Mouse (Mus musculus): ENCODE measurements at regions not wholly inside any gene's neighbourhood (a gene's known extent, or its start where the extent isn't known, plus 50 kb on each side); places are given as distances from the start of the nearest gene placed in this dataset.

DNA sequence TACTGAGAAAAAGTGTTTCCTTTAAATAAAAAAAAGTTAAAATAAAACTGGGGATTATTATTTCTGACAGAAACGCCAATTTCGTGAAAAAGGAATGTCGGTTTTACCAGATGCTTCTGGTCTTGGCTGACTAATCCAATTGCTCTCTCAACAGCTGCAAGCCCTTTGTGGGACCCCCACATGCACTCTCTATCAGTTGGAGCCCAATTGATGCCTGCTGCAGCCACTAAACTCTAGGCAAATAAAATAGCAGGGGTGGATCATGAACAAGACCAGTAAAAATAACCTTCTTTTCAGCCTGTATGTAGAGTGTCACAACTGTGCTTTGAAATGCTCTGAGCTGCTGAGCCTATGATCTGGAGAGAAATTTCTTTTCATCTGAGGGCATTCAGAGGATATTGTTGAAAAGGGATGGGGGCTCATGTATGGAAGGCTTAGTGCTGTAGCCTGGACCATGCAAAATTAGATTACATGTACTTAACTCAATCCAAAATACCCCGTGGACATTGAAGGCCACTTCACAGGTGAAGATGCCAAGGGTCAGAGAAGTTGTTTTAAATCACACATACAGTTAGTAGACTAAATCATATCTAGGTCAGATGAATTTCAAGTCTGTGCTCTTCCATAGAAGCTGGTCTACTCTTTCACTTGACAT lies 117.0 kb upstream of the Cep162 start:
- TF ChIP-seq CTCF (IDR thresholded peaks at IDR 0.05; ENCODE audit: insufficient read depth, low read length) (no peak), POLR2A (IDR thresholded peaks at IDR 0.05; ENCODE audit: borderline replicate concordance, extremely low read depth, low read depth, low read length) (no peak)
